14 mouse cellular contexts compared by ENCODE assay signal in the genomic region with DNA sequence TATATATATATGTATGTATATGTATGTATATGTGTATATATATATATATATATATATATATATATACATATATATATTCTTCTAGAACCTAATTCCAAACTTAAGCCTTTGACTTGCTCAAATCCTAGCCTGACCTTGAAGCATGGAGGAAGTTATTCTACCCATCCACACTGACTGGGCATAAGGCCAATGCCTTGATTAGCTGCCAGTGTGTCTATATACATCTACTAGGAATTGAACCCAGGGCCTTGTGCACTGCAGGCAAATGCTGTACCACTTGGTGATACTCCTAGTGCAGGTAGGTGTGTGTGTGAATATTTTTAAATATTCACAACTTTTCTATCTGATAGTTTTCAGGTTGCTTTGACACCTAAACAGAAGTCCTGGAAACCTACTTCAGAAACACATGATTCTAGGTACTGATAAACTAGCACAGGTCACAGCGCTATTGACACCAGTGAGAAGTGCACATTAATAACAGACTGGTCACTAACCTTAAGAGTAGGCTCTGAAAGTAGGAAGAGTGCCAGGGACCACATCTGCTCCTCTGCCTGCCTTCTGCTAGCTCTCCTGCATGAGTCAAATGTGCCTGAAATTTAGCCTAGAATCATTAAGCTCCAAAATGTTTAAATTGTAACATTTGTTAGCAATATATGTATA. TPM values are rescaled to one million over a fixed set of nuclear protein-coding genes. Genes with fewer than 3 reads are reported as not detected.
DNase-seq lines count a peak whose midpoint lies in the region; ATAC-seq lines count a peak whose summit lies in the region.
"Had no signal": no experiment of that assay in that cellular context is flagged by ENCODE, and none has a peak within 500 bp of the region (broad histone marks: within the 10 kb centered on the region; RNA-seq: fewer than 3 reads in every experiment).

No protein-coding gene starts in this region.

- no peaks in the 10 kb centered on the region for H3K27me3 ChIP-seq in heart, embryonic 10.5 days (ENCODE audit: insufficient read depth, poor library complexity, severe bottlenecking)
- no peaks in the 10 kb centered on the region for H3K27me3 ChIP-seq in midbrain, embryonic 15.5 days (replicated peaks)
- no peaks in the 10 kb centered on the region for H3K27me3 ChIP-seq in limb, embryonic 10.5 days (ENCODE audit: low read depth, poor library complexity, severe bottlenecking)
- H3K27me3 ChIP-seq: intestine, embryonic 15.5 days had no signal

- ATAC-seq in midbrain, embryonic 15.5 days (replicated peaks) = no peak
- ATAC-seq: intestine, embryonic 15.5 days had no signal

- peaks cover 22% of the 10 kb centered on the region; the same call in 1 of the 2 replicates for H3K36me3 ChIP-seq in heart, embryonic 10.5 days
- peaks cover 8% of the 10 kb centered on the region; the same call in 1 of the 2 replicates for H3K36me3 ChIP-seq in midbrain, embryonic 15.5 days (replicated peaks)
- H3K36me3 ChIP-seq in limb, embryonic 10.5 days = peaks cover 10% of the 10 kb centered on the region; the same call in 1 of the 2 replicates

- H3K9ac ChIP-seq in midbrain, embryonic 15.5 days = no peak overlapping the region
- H3K9ac ChIP-seq: intestine, embryonic 15.5 days had no signal

- 93% methylated on average over 1 of the region's 1 CpGs for WGBS in heart, embryonic 10.5 days
- WGBS in midbrain, embryonic 15.5 days = 100% methylated on average over 1 of the region's 1 CpGs
- WGBS in limb, embryonic 10.5 days = 95% methylated on average over 1 of the region's 1 CpGs

- H3K4me2 ChIP-seq in midbrain, embryonic 15.5 days = no peak overlapping the region
- H3K4me2 ChIP-seq: intestine, embryonic 15.5 days; liver, embryonic 11.5 days; midbrain, embryonic 11.5 days had no signal

- no peaks in the 10 kb centered on the region for H3K4me1 ChIP-seq in heart, embryonic 10.5 days
- no peaks in the 10 kb centered on the region for H3K4me1 ChIP-seq in midbrain, embryonic 15.5 days
- H3K4me1 ChIP-seq in limb, embryonic 10.5 days = no peaks in the 10 kb centered on the region
- H3K4me1 ChIP-seq: intestine, embryonic 15.5 days had no signal

- H3K4me3 ChIP-seq in heart, embryonic 10.5 days = no peak overlapping the region
- no peak overlapping the region for H3K4me3 ChIP-seq in midbrain, embryonic 15.5 days
- H3K4me3 ChIP-seq in limb, embryonic 10.5 days = no peak overlapping the region
- H3K4me3 ChIP-seq: intestine, embryonic 15.5 days had no signal

- H3K9me3 ChIP-seq in heart, embryonic 10.5 days = no peaks in the 10 kb centered on the region
- no peaks in the 10 kb centered on the region for H3K9me3 ChIP-seq in midbrain, embryonic 15.5 days
- H3K9me3 ChIP-seq in limb, embryonic 10.5 days (replicated peaks) = no peaks in the 10 kb centered on the region
- H3K9me3 ChIP-seq: intestine, embryonic 15.5 days had no signal

- peak; percentile 32 for DNase-seq in heart, postnatal 4 days
- DNase-seq in heart, embryonic 10.5 days (ENCODE audit: low spot score) = no peak
- DNase-seq in 3T3-L1 (ENCODE audit: low read depth, low spot score) (peak; percentile 10), NIH3T3 (ENCODE audit: low read depth) (peak; percentile 38)
- DNase-seq in cerebellum, postnatal 14 days = peak; percentile 63 to 67
- no peak for DNase-seq in neural tube, embryonic 10.5 days (ENCODE audit: extremely low spot score, low spot score)
- DNase-seq in limb, embryonic 10.5 days (ENCODE audit: low spot score) = no peak
- DNase-seq: lung, postnatal 10 days; retina, postnatal 1 day had no signal

- no peak overlapping the region for H3K27ac ChIP-seq in heart, embryonic 10.5 days
- no peak overlapping the region for H3K27ac ChIP-seq in midbrain, embryonic 15.5 days
- H3K27ac ChIP-seq in limb, embryonic 10.5 days = no peak overlapping the region
- H3K27ac ChIP-seq: intestine, embryonic 15.5 days had no signal

RNA-seq across cellular contexts. Expression of gene Gm10642, which starts 53.7 kb away (rescaled TPM):
- total RNA-seq in heart, postnatal 4 days (2021) = under 1 TPM; 0.47 to 0.67 TPM
- polyA plus RNA-seq in heart, embryonic 10.5 days (2016; fragmentation: Nextera tagmentation; extraction: Ambion mirVana) = 0.21 and 0.25 TPM in 2 replicates
- polyA plus RNA-seq in midbrain, embryonic 15.5 days (2015; fragmentation: Nextera tagmentation; extraction: Ambion mirVana) = 0.19 and 0.75 TPM in 2 replicates
- 0.10 and 0.11 TPM in 2 replicates for polyA plus RNA-seq in limb, embryonic 10.5 days (2016; fragmentation: Nextera tagmentation; extraction: Ambion mirVana)
- total RNA-seq: hematopoietic stem cell, adult 5-6 weeks had no signal

RNA-seq across cellular contexts. Expression of gene Mindy2, which starts 54.7 kb away (rescaled TPM):
- 10 to 100 TPM; 25.3 to 25.8 TPM for total RNA-seq in heart, postnatal 4 days (2021)
- polyA plus RNA-seq in heart, embryonic 10.5 days (2016; fragmentation: Nextera tagmentation; extraction: Ambion mirVana) = 6.7 and 9.2 TPM in 2 replicates
- polyA plus RNA-seq in midbrain, embryonic 15.5 days (2015; fragmentation: Nextera tagmentation; extraction: Ambion mirVana) = 23.7 and 29.0 TPM in 2 replicates
- polyA plus RNA-seq in limb, embryonic 10.5 days (2016; fragmentation: Nextera tagmentation; extraction: Ambion mirVana) = 1.5 and 3.0 TPM in 2 replicates

RNA-seq across cellular contexts. Expression of gene Sltm, which starts 59.8 kb away (rescaled TPM):
- 10 to 100 TPM; 34.8 TPM for total RNA-seq in heart, postnatal 4 days (2021)
- 37.5 and 55.3 TPM in 2 replicates for polyA plus RNA-seq in heart, embryonic 10.5 days (2016; fragmentation: Nextera tagmentation; extraction: Ambion mirVana)
- 62.6 and 63.5 TPM in 2 replicates for polyA plus RNA-seq in midbrain, embryonic 15.5 days (2015; fragmentation: Nextera tagmentation; extraction: Ambion mirVana)
- 55.1 and 61.0 TPM in 2 replicates for polyA plus RNA-seq in limb, embryonic 10.5 days (2016; fragmentation: Nextera tagmentation; extraction: Ambion mirVana)

Comparison
In these comparisons a context has a peak if more than half of its experiments do, and no peak if none do; other contexts are left out.
1. DNase-seq: peak in heart, postnatal 4 days (single experiment), 3T3-L1 (single experiment), NIH3T3 (single experiment) and cerebellum, postnatal 14 days (2 of 2); none in heart, embryonic 10.5 days (single experiment), neural tube, embryonic 10.5 days (single experiment) and limb, embryonic 10.5 days (single experiment).